17 mouse cellular contexts compared by ENCODE assay signal in the genomic region with DNA sequence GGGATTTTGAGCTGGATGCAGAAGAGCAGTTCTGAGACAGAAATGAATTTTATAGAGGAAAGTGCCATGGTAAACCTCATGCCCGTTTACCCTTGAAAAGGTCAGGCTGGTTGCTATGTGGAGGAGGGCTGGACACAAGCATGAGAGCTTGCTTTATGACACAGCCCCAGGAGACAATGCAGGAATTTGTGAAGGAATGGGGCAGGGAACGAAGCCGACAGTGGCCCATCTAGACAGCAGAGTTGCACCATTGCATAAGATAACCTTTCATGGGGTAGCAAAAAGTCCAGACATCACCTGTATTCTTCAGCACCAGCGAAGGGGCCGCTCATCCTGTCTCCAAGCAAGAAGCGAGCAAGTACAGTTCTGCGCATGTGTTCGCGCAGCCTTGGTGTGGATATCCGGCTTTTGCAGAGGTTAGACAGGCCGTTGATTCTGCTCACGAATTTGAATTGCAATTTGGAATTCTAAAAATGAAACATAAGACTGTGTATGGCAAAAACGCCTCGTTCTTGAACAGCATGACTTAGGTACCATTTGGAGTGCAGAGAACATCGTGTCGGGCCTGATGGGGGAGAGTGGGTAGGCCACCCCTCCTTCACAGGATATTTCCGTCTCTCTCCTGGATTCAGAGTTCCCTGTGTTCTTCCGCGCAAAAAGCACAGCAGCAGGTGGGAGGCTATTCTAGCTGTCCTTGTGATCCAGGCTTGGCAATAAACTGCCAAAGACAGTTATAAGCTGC. TPM values are rescaled to one million over a fixed set of nuclear protein-coding genes. Genes with fewer than 3 reads are reported as not detected.
DNase-seq lines count a peak whose midpoint lies in the region; ATAC-seq and TF ChIP-seq lines count a peak whose summit lies in the region.
"Had no signal": no experiment of that assay in that cellular context is flagged by ENCODE, and none has a peak within 500 bp of the region (broad histone marks: within the 10 kb centered on the region; RNA-seq: fewer than 3 reads in every experiment).

No protein-coding gene starts in this region.

- WGBS in forebrain, postnatal 0 days = 70% methylated on average over 19 of the region's 19 CpGs
- 86% methylated on average over 19 of the region's 19 CpGs for WGBS in forebrain, embryonic 11.5 days
- 75% methylated on average over 19 of the region's 19 CpGs for WGBS in midbrain, postnatal 0 days
- WGBS in midbrain, embryonic 13.5 days = 79% methylated on average over 19 of the region's 19 CpGs

- peak overlapping the region; percentile 29; the same call in 1 of the 2 replicates for H3K27ac ChIP-seq in forebrain, postnatal 0 days (ENCODE audit: low read depth, low read length)
- H3K27ac ChIP-seq in forebrain, embryonic 11.5 days (ENCODE audit: low read depth, low read length) = no peak overlapping the region
- peak overlapping the region; percentile 26; the same call in 1 of the 2 replicates for H3K27ac ChIP-seq in midbrain, postnatal 0 days (ENCODE audit: low read depth, low read length)
- no peak overlapping the region for H3K27ac ChIP-seq in midbrain, embryonic 13.5 days
- H3K27ac ChIP-seq: embryonic facial prominence, embryonic 12.5 days; limb, embryonic 12.5 days; stomach, embryonic 15.5 days had no signal

- no peaks in the 10 kb centered on the region for H3K27me3 ChIP-seq in forebrain, postnatal 0 days (ENCODE audit: insufficient read depth, low read length)
- no peaks in the 10 kb centered on the region for H3K27me3 ChIP-seq in forebrain, embryonic 11.5 days (ENCODE audit: control insufficient read depth, insufficient read depth, low read length)
- H3K27me3 ChIP-seq in midbrain, postnatal 0 days (ENCODE audit: insufficient read depth, low read length) = no peaks in the 10 kb centered on the region
- no peaks in the 10 kb centered on the region for H3K27me3 ChIP-seq in midbrain, embryonic 13.5 days
- H3K27me3 ChIP-seq: embryonic facial prominence, embryonic 12.5 days; limb, embryonic 12.5 days; stomach, embryonic 15.5 days had no signal

- peaks cover 13% of the 10 kb centered on the region; the same call in 1 of the 2 replicates for H3K4me1 ChIP-seq in forebrain, postnatal 0 days (ENCODE audit: insufficient read depth)
- 0 out of 2 replicates have a peak, but pooled peaks cover 2% of the 10 kb centered on the region for H3K4me1 ChIP-seq in forebrain, embryonic 11.5 days (replicated peaks; ENCODE audit: control insufficient read depth, insufficient read depth, low read length)
- peaks cover 14% of the 10 kb centered on the region for H3K4me1 ChIP-seq in midbrain, postnatal 0 days (ENCODE audit: insufficient read depth, low read length)
- peaks cover 28% of the 10 kb centered on the region for H3K4me1 ChIP-seq in midbrain, embryonic 13.5 days (replicated peaks)
- H3K4me1 ChIP-seq: stomach, embryonic 15.5 days had no signal

- DNase-seq in forebrain, postnatal 0 days = peak; percentile 22
- no peak for DNase-seq in forebrain, embryonic 11.5 days (ENCODE audit: low spot score)
- DNase-seq in midbrain, postnatal 0 days (ENCODE audit: low spot score) = no peak
- peak; percentile 66 to 85 for DNase-seq in left cerebral cortex, adult 18-20 months (ENCODE audit: low spot score in 2 of 2)
- DNase-seq in telencephalon, adult 2 months (ENCODE audit: low read depth, low spot score) = peak; percentile 96
- no peak for DNase-seq in kidney, postnatal 25 days
- DNase-seq in lung, postnatal 14 days = no peak
- DNase-seq: cerebellum, adult 2 months; kidney, adult 9 months; retina, postnatal 1 day had no signal

- no peak overlapping the region for H3K4me3 ChIP-seq in forebrain, postnatal 0 days (ENCODE audit: low read depth, low read length)
- H3K4me3 ChIP-seq in forebrain, embryonic 11.5 days (ENCODE audit: low read depth, low read length) = no peak overlapping the region
- H3K4me3 ChIP-seq in midbrain, postnatal 0 days (ENCODE audit: low read depth, low read length) = no peak overlapping the region
- no peak overlapping the region for H3K4me3 ChIP-seq in midbrain, embryonic 13.5 days (replicated peaks)
- H3K4me3 ChIP-seq: embryonic facial prominence, embryonic 12.5 days; limb, embryonic 12.5 days; stomach, embryonic 15.5 days had no signal

- H3K9me3 ChIP-seq in forebrain, postnatal 0 days (ENCODE audit: low read length) = no peaks in the 10 kb centered on the region
- no peaks in the 10 kb centered on the region for H3K9me3 ChIP-seq in forebrain, embryonic 11.5 days (ENCODE audit: control insufficient read depth, low read length)
- H3K9me3 ChIP-seq in midbrain, postnatal 0 days (ENCODE audit: low read length) = no peaks in the 10 kb centered on the region
- no peaks in the 10 kb centered on the region for H3K9me3 ChIP-seq in midbrain, embryonic 13.5 days
- H3K9me3 ChIP-seq: embryonic facial prominence, embryonic 12.5 days; limb, embryonic 12.5 days; stomach, embryonic 15.5 days had no signal

- H3K4me2 ChIP-seq in forebrain, postnatal 0 days (ENCODE audit: low read depth) = no peak overlapping the region
- H3K4me2 ChIP-seq in forebrain, embryonic 11.5 days (ENCODE audit: low read depth, low read length, severe bottlenecking) = no peak overlapping the region
- H3K4me2 ChIP-seq in midbrain, postnatal 0 days (ENCODE audit: low read depth, low read length, poor library complexity, severe bottlenecking) = no peak overlapping the region
- H3K4me2 ChIP-seq in midbrain, embryonic 13.5 days (replicated peaks) = no peak overlapping the region
- H3K4me2 ChIP-seq: embryonic facial prominence, embryonic 12.5 days; limb, embryonic 12.5 days; lung, embryonic 14.5 days; stomach, embryonic 15.5 days had no signal

- peak; percentile 21; the same call in 1 of the 2 replicates for ATAC-seq in forebrain, postnatal 0 days
- ATAC-seq in forebrain, embryonic 11.5 days (replicated peaks; ENCODE audit: low FRiP score) = no peak
- ATAC-seq in midbrain, postnatal 0 days (ENCODE audit: low FRiP score) = no peak
- no peak for ATAC-seq in midbrain, embryonic 13.5 days
- ATAC-seq: forebrain, embryonic 14.5 days had no signal

- no peak for TF ChIP-seq CTCF in forebrain, postnatal 0 days (IDR thresholded peaks at IDR 0.05; ENCODE audit: low read depth)
- no peak for TF ChIP-seq CTCF in midbrain, postnatal 0 days (IDR thresholded peaks at IDR 0.05)

- H3K36me3 ChIP-seq in forebrain, postnatal 0 days (ENCODE audit: insufficient read depth) = no peaks in the 10 kb centered on the region
- no peaks in the 10 kb centered on the region for H3K36me3 ChIP-seq in forebrain, embryonic 11.5 days (ENCODE audit: control insufficient read depth, insufficient read depth, low read length)
- no peaks in the 10 kb centered on the region for H3K36me3 ChIP-seq in midbrain, postnatal 0 days (ENCODE audit: insufficient read depth, low read length)
- no peaks in the 10 kb centered on the region for H3K36me3 ChIP-seq in midbrain, embryonic 13.5 days
- H3K36me3 ChIP-seq: embryonic facial prominence, embryonic 12.5 days; limb, embryonic 12.5 days; stomach, embryonic 15.5 days had no signal

- no peak overlapping the region for H3K9ac ChIP-seq in forebrain, postnatal 0 days
- H3K9ac ChIP-seq in forebrain, embryonic 11.5 days (ENCODE audit: low read length) = no peak overlapping the region
- H3K9ac ChIP-seq in midbrain, postnatal 0 days (replicated peaks; ENCODE audit: low read length, poor library complexity, severe bottlenecking) = no peak overlapping the region
- no peak overlapping the region; the same call in 1 of the 2 replicates for H3K9ac ChIP-seq in midbrain, embryonic 13.5 days (replicated peaks)
- H3K9ac ChIP-seq: embryonic facial prominence, embryonic 12.5 days; limb, embryonic 12.5 days; lung, embryonic 14.5 days; stomach, embryonic 15.5 days had no signal

RNA-seq across cellular contexts. Expression of a gene that starts 46.7 kb away (rescaled TPM):
- total RNA-seq in forebrain, postnatal 0 days (2014; rRNA removed) = 6.5 and 7.6 TPM in 2 replicates
- 1.1 and 2.4 TPM in 2 replicates for polyA plus RNA-seq in forebrain, postnatal 0 days (2015; fragmentation: Nextera tagmentation; extraction: Ambion mirVana)
- 0.96 and 1.3 TPM in 2 replicates for polyA plus RNA-seq in forebrain, embryonic 11.5 days (2014; fragmentation: Nextera tagmentation; extraction: Ambion mirVana)
- total RNA-seq in midbrain, postnatal 0 days (2014; rRNA removed) = 4.5 and 5.9 TPM in 2 replicates
- 1.3 and 1.7 TPM in 2 replicates for polyA plus RNA-seq in midbrain, postnatal 0 days (2015; fragmentation: Nextera tagmentation; extraction: Ambion mirVana)
- polyA plus RNA-seq in midbrain, embryonic 13.5 days (2015; fragmentation: Nextera tagmentation; extraction: Ambion mirVana) = 2.8 and 3.0 TPM in 2 replicates
- total RNA-seq in left cerebral cortex, adult 18-20 months (2021) = 10 to 100 TPM; 73.0 to 85.6 TPM
- total RNA-seq: megakaryocyte-erythroid progenitor cell, adult 5-6 weeks had no signal

Comparison
In these comparisons a context has a peak if more than half of its experiments do, and no peak if none do; other contexts are left out.
1. DNase-seq: peak in forebrain, postnatal 0 days (single experiment), left cerebral cortex, adult 18-20 months (2 of 2) and telencephalon, adult 2 months (single experiment); none in forebrain, embryonic 11.5 days (single experiment), midbrain, postnatal 0 days (single experiment), kidney, postnatal 25 days (0 of 2) and lung, postnatal 14 days (single experiment).
2. H3K27ac ChIP-seq: peak in forebrain, postnatal 0 days (single experiment) and midbrain, postnatal 0 days (single experiment); none in forebrain, embryonic 11.5 days (single experiment) and midbrain, embryonic 13.5 days (single experiment).